Mouse (Mus musculus): ENCODE results near the gene Dach1. TPM values are rescaled to one million over a fixed set of nuclear protein-coding genes. Genes with fewer than 3 reads are reported as not detected.
A peak's percentile ranks its signal among the peaks of the same experiment; 100 is the strongest.

Dach1 gene
- polyA plus RNA-seq, 1 experiment from 2014 or later, result 13.3 TPM

DNA sequence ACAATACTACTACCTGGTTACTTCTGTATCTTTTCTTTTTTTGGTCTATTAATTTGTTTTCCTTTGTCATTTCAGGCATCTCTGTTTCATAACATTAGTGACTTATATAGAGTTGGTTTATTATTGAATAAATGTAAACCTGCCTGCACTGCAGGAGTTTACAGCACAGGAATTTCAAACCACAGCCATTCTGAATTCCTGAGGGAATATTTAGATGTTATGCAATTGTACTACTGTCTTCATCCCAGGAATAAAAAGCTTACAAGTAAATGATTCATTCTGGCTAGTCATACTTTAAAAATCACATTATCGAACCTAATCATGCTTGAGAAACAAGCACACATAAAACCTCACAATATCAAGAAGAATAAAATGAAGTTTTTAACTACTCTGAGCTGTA lies 213.2 kb downstream of the Dach1 start:
- WGBS, result 63% methylated on average over 1 of the region's 1 CpGs
- Histone ChIP-seq H3K4me2 (no peak overlapping the region), H3K27me3 (ENCODE audit: insufficient read depth, low read length) (no peaks in the 10 kb centered on the region), H3K27ac (ENCODE audit: low read depth) (no peak overlapping the region), H3K36me3 (ENCODE audit: insufficient read depth) (no peaks in the 10 kb centered on the region), H3K4me1 (ENCODE audit: insufficient read depth) (no peaks in the 10 kb centered on the region; the same call in 1 of the 2 replicates), H3K4me3 (ENCODE audit: low read depth, low read length) (no peak overlapping the region), H3K9me3 (ENCODE audit: low read depth, low read length) (no peaks in the 10 kb centered on the region), H3K9ac (no peak overlapping the region)
- no peak for TF ChIP-seq CTCF (IDR thresholded peaks at IDR 0.05; ENCODE audit: low read depth)
- no peak for DNase-seq
- ATAC-seq (ENCODE audit: insufficient read depth), result no peak

DNA sequence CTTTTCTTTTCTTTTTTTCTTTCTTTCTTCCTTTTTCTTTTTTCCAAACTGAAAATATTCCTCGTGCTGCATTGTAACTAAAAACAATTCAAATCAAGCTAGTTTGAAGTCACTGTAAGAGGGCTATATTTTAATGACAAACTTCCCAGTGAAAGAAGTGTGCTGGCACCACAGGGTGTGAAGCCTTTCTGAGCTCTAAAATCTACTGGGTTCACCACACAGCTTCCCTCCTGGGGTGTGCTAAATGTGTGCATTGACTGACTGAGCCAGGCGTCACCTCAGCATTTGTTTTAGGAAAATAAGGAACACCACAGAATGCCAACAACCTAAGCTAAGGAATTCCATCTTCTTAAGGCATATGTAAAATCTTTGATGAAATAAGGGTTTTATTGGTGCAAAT lies 224.1 kb downstream of the Dach1 start:
- Histone ChIP-seq H3K9me3 (ENCODE audit: low read depth, low read length) (no peaks in the 10 kb centered on the region), H3K4me2 (no peak overlapping the region), H3K9ac (no peak overlapping the region), H3K27me3 (ENCODE audit: insufficient read depth, low read length) (no peaks in the 10 kb centered on the region), H3K4me1 (ENCODE audit: insufficient read depth) (no peaks in the 10 kb centered on the region), H3K36me3 (ENCODE audit: insufficient read depth) (no peaks in the 10 kb centered on the region), H3K4me3 (ENCODE audit: low read depth, low read length) (no peak overlapping the region), H3K27ac (ENCODE audit: low read depth) (no peak overlapping the region)
- TF ChIP-seq CTCF (IDR thresholded peaks at IDR 0.05; ENCODE audit: low read depth), result no peak
- DNase-seq (no peak), ATAC-seq (ENCODE audit: insufficient read depth) (no peak)
- 52% methylated on average over 2 of the region's 2 CpGs for WGBS

DNA sequence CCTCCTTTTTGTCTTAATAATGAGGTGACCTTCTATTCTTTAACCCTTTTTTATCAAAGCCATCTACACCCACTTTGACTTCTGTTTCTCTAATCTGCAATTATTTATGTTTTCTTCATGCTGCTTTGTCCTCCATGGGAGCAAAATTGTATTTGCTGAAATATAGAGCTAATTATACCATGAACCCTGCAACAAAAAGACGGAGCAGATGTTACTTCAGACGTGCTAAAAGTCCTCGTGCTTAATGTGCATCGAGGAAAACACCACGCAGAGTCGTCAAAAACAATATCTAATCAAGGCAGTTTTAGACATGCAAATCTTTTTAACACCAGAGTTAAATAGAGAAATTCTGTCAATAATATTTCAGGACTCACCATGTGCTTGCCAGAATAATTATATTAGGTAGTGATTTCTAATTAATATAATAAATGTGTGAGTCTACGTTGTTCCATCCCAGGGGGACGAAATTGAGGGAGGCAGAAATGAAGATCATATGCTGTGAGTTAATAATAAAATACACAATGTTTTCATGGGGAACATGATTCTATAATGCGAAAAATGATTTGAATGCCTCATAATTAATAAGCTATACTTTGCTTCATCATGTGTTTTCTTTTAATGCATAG lies 224.8 kb downstream of the Dach1 start:
- H3K4me2 ChIP-seq, result no peak overlapping the region
- H3K4me1 ChIP-seq (ENCODE audit: insufficient read depth), result no peaks in the 10 kb centered on the region
- 77% methylated on average over 9 of the region's 9 CpGs for WGBS
- H3K27me3 ChIP-seq (ENCODE audit: insufficient read depth, low read length), result no peaks in the 10 kb centered on the region
- no peak for TF ChIP-seq CTCF (IDR thresholded peaks at IDR 0.05; ENCODE audit: low read depth)
- H3K36me3 ChIP-seq (ENCODE audit: insufficient read depth), result no peaks in the 10 kb centered on the region
- no peak overlapping the region for H3K27ac ChIP-seq (ENCODE audit: low read depth)
- H3K9ac ChIP-seq, result no peak overlapping the region
- no peaks in the 10 kb centered on the region for H3K9me3 ChIP-seq (ENCODE audit: low read depth, low read length)
- H3K4me3 ChIP-seq (ENCODE audit: low read depth, low read length), result no peak overlapping the region
- ATAC-seq (ENCODE audit: insufficient read depth) (no peak), DNase-seq (no peak)

DNA sequence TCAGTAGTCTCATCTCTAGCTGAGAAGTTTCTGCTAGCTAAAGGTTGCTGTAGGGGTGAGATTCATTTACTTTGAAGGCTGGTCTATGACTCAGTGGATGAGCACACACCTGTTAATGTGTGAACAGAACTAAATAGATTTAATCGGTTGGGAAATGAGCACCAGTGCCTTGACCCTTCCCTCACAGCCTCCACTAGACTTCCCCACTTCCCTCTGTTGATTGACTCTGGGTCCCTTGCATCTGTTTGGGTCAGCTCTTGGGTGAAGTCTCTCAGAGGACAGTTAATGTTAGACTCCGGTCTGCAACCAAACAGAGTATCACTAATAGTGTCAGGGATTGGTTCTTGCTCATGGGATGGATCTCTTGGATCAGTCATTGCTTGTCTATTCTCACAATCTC lies 227.2 kb downstream of the Dach1 start:
- H3K4me1 ChIP-seq (ENCODE audit: insufficient read depth), result no peaks in the 10 kb centered on the region
- H3K4me3 ChIP-seq (ENCODE audit: low read depth, low read length), result no peak overlapping the region
- no peak overlapping the region for H3K9ac ChIP-seq
- 77% methylated on average over 2 of the region's 2 CpGs for whole genome bisulfite sequencing
- no peak for TF ChIP-seq CTCF (IDR thresholded peaks at IDR 0.05; ENCODE audit: low read depth)
- DNase-seq (no peak), ATAC-seq (ENCODE audit: insufficient read depth) (no peak)
- no peak overlapping the region for H3K4me2 ChIP-seq
- H3K36me3 ChIP-seq (ENCODE audit: insufficient read depth), result no peaks in the 10 kb centered on the region
- no peaks in the 10 kb centered on the region for H3K9me3 ChIP-seq (ENCODE audit: low read depth, low read length)
- no peaks in the 10 kb centered on the region for H3K27me3 ChIP-seq (ENCODE audit: insufficient read depth, low read length)
- H3K27ac ChIP-seq (ENCODE audit: low read depth), result no peak overlapping the region

DNA sequence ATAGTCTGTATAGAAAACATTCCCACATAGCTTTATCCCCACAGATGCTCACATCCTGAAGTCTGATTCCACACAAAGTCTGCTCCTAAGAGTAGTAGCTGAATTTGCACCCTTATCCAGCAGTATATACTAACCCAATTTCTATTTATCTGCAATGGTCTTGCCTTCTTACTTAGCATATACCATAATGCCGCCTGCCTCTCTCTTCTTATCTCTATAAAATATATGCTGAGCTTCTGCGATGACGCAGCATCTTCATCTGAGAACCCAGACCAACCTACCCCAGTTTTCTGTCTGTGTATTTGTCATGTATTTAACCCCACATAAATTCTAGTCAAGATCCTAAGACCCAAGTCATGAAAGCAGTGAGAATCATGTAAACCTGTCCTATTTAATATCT lies 272.9 kb downstream of the Dach1 start:
- H3K4me2 ChIP-seq, result no peak overlapping the region
- no peaks in the 10 kb centered on the region for H3K27me3 ChIP-seq (ENCODE audit: insufficient read depth, low read length)
- 90% methylated on average over 3 of the region's 3 CpGs for WGBS
- ATAC-seq (ENCODE audit: insufficient read depth), result no peak
- H3K9me3 ChIP-seq (ENCODE audit: low read depth, low read length), result no peaks in the 10 kb centered on the region
- no peaks in the 10 kb centered on the region for H3K36me3 ChIP-seq (ENCODE audit: insufficient read depth)
- H3K9ac ChIP-seq, result no peak overlapping the region
- no peak for DNase-seq
- no peak overlapping the region for H3K27ac ChIP-seq (ENCODE audit: low read depth)
- H3K4me1 ChIP-seq (ENCODE audit: insufficient read depth), result no peaks in the 10 kb centered on the region
- TF ChIP-seq CTCF (IDR thresholded peaks at IDR 0.05; ENCODE audit: low read depth), result no peak
- no peak overlapping the region for H3K4me3 ChIP-seq (ENCODE audit: low read depth, low read length)

DNA sequence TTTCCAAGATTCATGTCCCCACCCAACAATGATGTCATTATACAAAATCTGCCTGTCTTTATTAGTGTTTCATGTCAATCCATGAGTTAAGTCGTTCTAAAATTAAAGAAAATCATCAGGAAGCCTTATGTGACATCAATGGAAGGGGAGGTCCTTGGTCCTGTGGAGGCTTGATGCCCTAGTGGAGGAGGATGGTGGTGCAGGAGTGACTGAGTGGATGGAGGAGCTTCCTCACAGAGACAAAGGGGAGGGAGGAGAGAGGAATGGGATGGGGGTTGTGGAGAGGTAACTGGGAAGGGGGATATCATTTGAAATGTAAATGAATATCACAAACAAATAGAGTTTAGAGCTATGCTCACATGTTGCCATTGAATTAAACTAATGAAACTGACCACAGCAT lies 287.6 kb downstream of the Dach1 start:
- Histone ChIP-seq H3K36me3 (ENCODE audit: insufficient read depth) (no peaks in the 10 kb centered on the region), H3K27me3 (ENCODE audit: insufficient read depth, low read length) (no peaks in the 10 kb centered on the region), H3K9ac (no peak overlapping the region), H3K4me1 (ENCODE audit: insufficient read depth) (0 out of 2 replicates have a peak, but pooled peaks cover 3% of the 10 kb centered on the region), H3K4me2 (no peak overlapping the region), H3K27ac (ENCODE audit: low read depth) (no peak overlapping the region), H3K4me3 (ENCODE audit: low read depth, low read length) (no peak overlapping the region), H3K9me3 (ENCODE audit: low read depth, low read length) (no peaks in the 10 kb centered on the region)
- peak; percentile 36; the same call in 1 of the 2 replicates for TF ChIP-seq CTCF (IDR thresholded peaks at IDR 0.05; ENCODE audit: low read depth)
- ATAC-seq (ENCODE audit: insufficient read depth), result no peak
- 56% methylated on average over 1 of the region's 1 CpGs for WGBS
- DNase-seq, result no peak

DNA sequence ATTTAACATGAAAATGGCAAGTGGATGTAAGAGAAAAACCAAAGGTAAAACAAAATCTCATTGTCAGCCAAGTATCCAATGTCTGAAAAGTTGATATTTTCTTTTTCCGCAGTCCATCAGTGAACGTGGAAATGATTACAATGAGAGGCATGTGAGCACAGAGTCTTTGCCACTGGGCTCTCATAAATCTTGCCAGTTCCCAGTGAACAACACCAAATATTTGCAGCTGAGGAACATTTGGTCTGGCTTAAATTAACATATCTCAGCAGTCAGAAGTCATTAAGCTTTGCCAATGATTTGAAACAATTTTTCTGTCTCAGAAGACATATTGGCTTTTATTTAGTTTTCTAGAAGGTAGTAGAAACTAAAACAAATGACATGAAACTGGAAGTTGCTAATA lies 298.6 kb downstream of the Dach1 start:
- H3K9me3 ChIP-seq (ENCODE audit: low read depth, low read length), result no peaks in the 10 kb centered on the region
- no peak overlapping the region for H3K27ac ChIP-seq (ENCODE audit: low read depth)
- no peak for ATAC-seq (ENCODE audit: insufficient read depth)
- no peak overlapping the region for H3K9ac ChIP-seq
- H3K4me1 ChIP-seq (ENCODE audit: insufficient read depth), result no peaks in the 10 kb centered on the region
- 53% methylated on average over 2 of the region's 2 CpGs for WGBS
- no peak overlapping the region for H3K4me3 ChIP-seq (ENCODE audit: low read depth, low read length)
- TF ChIP-seq CTCF (IDR thresholded peaks at IDR 0.05; ENCODE audit: low read depth), result no peak
- DNase-seq, result no peak
- H3K27me3 ChIP-seq (ENCODE audit: insufficient read depth, low read length), result no peaks in the 10 kb centered on the region
- no peak overlapping the region for H3K4me2 ChIP-seq
- no peaks in the 10 kb centered on the region for H3K36me3 ChIP-seq (ENCODE audit: insufficient read depth)

DNA sequence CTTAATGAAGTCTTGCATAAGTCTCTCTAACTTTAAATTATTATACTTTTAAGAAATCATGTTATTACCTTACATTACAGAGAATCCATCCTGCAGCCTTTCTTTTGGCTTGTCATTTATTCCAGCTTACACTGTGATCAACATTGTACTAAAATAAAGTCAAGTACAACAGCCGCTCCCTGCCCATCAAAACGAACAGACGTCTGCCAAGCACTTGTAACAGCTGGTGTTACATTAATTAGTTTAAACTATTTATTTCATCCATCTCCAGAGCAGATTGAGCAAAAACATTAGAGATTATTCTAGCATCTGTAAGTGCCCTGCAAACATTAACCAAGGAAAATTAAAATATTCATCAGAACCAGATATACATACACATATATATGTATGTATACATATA lies 311.2 kb downstream of the Dach1 start:
- H3K27ac ChIP-seq (ENCODE audit: low read depth), result no peak overlapping the region
- ATAC-seq (ENCODE audit: insufficient read depth), result no peak

More for the DNA sequence above, 311.2 kb downstream of the Dach1 start:
- Histone ChIP-seq H3K4me2 (no peak overlapping the region), H3K4me3 (ENCODE audit: low read depth, low read length) (no peak overlapping the region), H3K9ac (no peak overlapping the region), H3K27me3 (ENCODE audit: insufficient read depth, low read length) (no peaks in the 10 kb centered on the region), H3K9me3 (ENCODE audit: low read depth, low read length) (no peaks in the 10 kb centered on the region), H3K4me1 (ENCODE audit: insufficient read depth) (no peaks in the 10 kb centered on the region), H3K36me3 (ENCODE audit: insufficient read depth) (no peaks in the 10 kb centered on the region)
- 82% methylated on average over 3 of the region's 3 CpGs for WGBS
- DNase-seq, result no peak
- no peak for TF ChIP-seq CTCF (IDR thresholded peaks at IDR 0.05; ENCODE audit: low read depth)

All from lung, embryonic 14.5 days (tissue).